Mouse (Mus musculus): ENCODE measurements around the gene Anapc10.

The Anapc10 gene

GRCm38 (mm10) chr8:79826534-79826933 lies 114.9 kb downstream of the Anapc10 start:
- in situ Hi-C loops (cut with MboI, MseI), result loop anchor here in 1 of 2 experiments (10.0 kb wide), 1 partner anchor 912 kb away; no protein-coding TSS in a partner anchor
